Mouse (Mus musculus) brain, embryonic 14.5 days (tissue): ENCODE results near the gene Tpcn1.

ENCODE experiments used
- CTCF ChIP-seq: fragments of 200-500 bp; IDR thresholded peaks from 2 replicates; pipeline ENCODE4 v1.5.1; 2012; ENCODE audit warnings: inconsistent platforms, mild to moderate bottlenecking, moderate library complexity, borderline replicate concordance; ENCODE audit not compliant: insufficient read depth, insufficient read length; ENCODE audit errors: extremely low read depth
- POLR2A ChIP-seq: fragments of 200-500 bp; IDR thresholded peaks from 2 replicates; pipeline ENCODE4 v1.6.1; 2012; ENCODE audit warnings: mild to moderate bottlenecking, inconsistent platforms, borderline replicate concordance; ENCODE audit not compliant: poor library complexity, insufficient read depth, insufficient read length, severe bottlenecking; ENCODE audit errors: extremely low read depth

- TF ChIP-seq POLR2A (no peak), CTCF (no peak)
These were observed 38.3 kb downstream of the Tpcn1 start for GRCm38 (mm10) chr5:120550137-120550536.
